Mouse (Mus musculus) left cerebral cortex, adult 9 months (tissue): ENCODE measurements around the gene Cstf1.

Experiments used
- DNase-seq, 2 experiments: peaks; one replicate each; pipeline ENCODE4 v3.0.0; 2022; ENCODE audit warnings: low spot score in 2 of 2

The Cstf1 gene

DNA sequence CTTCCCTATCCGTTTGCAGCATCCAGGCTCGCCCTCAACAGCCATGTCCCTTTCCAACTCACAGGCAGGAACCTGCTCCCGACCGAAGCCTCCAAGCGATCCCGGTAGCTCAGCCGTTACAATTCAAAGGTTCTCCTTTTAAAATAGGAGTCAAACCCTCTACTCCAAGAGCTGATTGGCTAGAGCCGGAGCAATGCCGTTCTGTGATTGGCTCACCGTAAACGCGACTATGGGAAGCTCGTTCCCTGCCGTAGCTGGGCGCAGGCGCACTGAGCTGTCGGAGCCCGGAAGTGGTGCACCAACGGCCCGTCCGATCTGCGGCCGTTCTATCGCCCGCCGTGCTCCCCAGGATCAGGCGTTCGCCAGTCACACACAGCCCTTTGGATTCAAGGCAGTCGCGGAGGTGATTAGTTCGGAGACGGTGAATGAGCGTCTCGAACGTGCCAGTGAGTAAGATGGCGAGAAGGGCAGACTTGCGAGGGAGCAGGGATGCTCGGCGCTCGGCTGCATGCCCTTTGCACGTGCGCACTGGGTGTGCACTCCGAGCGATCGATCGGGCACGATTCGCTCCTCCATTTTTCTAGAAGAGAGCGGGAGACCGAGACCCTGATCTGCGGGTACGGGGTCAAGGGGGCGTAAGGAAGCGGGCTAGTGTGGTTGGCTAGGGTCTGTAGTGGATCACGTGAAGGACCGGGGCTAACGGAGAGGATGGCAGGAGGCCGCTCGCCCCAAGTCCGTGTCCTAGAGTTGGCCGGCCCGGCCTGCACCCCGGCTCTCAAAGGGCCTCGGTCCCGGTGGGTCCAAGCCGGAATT lies at the start of gene Cstf1, which contains the start of gene Aurka:
Cstf1 (plus strand) TSS at position 271 of the 813 bp plus-strand sequence.
Aurka (minus strand) TSS at position 125 of the 813 bp plus-strand sequence.
- DNase-seq: peak; percentile 92 to 97

DNA sequence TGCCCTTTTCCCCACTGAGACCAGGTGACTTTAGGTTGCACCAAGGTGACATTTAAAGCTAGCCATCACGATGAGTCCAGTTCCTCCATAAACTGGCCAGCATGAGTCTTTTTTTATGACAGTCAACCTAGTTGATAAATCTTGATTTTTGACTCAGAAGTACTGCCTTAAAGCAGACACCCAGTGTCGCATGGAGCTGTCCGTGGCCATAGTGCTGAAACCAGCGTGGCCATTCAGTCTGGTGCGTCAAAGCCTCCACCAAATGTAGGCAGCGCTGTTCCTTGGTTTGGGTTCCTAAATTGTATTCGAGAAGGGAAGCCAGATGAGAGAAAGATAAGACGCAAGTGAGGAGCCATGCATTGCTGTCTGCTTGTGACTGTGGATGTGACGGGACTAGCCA lies 49.6 kb upstream of the Cstf1 start:
- DNase-seq: no peak

DNA sequence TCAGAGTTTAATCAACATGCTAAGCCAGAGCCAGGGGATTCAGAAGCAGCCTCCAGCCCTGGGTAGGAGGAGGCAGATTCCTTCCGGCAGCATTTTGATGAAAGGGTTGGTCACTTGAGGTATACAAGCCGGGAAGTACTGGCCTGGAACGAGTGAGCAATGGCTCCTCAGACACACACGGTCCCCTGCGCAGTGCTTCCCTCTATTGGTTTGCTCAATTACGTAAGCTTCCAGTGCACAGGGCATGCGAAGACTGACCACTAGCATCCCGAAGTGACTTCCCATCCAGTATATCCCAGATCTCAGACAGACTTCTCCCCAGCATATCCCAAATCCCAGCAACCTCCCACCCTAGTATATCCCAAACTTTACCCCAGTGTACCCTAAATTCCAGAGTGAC lies 42.2 kb upstream of the Cstf1 start:
- no peak for DNase-seq

DNA sequence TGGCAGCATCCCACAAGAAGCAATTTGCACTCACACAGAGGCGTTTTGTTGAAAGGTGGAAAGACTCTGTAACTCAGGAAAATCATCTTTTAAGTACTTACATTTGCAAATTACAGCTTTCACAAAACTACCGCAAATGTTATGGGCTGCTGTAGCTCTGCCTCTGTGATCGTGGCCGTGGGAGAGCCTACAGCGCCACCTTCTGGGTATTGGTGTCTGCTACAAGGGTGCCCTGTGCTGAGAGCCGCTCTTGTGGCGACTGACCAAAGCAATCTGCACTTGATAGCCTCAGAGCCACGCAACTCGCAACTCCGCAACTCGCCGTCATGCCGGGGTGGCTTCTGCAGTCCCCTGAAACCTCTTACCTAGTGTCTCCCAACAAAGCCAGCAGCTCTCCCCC lies 41.3 kb upstream of the Cstf1 start:
- DNase-seq: peak in 1 of 2 experiments; percentile 85

DNA sequence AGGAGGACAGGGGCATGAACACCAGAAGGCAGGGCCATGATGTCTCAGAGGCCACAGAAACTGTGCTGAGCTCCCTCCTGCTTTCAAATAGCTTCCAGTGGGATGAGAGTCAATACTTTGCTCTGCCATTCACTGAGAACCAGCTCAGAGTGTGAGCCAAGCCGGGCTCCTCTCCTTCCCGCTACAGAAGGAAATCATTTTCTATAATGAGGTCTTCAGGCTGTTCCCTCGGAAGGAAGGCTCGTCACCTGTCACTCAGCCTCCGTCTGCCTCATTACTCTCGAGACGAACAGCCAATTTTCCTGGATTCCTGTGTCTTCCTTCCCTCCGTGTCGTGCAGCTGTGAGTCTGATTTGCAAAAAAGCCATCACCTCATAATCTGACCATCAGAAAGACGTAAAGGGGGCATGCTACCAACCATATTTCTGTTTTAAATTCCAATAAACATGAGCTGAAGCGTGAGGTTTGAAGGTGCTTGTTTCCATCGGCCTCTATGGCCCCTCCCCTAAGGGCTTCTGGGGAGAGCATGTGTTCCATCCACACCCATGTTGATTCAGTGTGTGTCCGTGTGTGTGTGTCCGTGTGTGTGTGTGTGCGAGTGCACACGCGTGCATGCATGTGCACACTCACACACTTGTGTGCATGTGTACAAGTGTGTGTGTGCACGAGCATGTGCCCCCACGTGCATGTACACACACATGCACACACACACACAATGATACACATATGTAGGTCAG lies 32.1 kb upstream of the Cstf1 start:
- DNase-seq: no peak

DNA sequence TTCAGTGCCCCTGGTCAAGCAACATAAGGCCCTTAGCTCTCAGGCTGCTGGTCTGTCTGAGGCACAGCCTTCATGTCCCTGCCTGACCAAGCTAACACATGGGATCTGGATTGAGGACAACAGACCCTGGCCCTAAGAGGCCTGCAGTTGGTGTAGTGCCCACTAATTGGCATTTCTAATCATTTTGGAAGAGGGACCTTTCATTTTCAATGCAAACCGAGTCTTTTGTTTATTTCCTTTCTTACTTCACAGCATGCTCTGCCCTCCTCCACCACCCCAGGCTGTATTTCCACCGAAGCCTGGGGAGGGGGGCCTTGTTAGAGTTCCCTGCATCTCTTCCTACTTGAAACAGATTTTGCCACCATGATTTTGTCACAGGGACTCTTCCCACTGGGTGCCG lies 29.5 kb upstream of the Cstf1 start:
- no peak for DNase-seq

DNA sequence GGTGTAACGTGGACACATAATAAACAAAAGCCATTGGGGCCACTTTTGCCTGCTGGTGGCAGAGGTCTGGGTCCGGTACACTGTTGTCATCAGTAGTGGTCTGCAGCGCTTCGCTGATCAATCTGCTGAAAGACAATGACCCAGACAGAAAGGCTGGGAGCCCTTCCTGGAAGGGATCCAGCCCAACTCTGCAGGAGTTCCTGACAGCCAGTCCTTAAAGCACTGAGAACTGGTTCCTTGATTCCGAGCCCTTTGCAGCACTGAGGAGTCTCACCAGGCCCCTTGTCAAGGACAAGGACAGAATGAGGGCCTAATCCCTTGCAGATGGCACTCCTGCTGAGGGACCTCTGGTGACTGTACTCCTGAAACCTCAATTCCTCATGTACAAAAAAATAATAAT lies 28.9 kb upstream of the Cstf1 start:
- no peak for DNase-seq

DNA sequence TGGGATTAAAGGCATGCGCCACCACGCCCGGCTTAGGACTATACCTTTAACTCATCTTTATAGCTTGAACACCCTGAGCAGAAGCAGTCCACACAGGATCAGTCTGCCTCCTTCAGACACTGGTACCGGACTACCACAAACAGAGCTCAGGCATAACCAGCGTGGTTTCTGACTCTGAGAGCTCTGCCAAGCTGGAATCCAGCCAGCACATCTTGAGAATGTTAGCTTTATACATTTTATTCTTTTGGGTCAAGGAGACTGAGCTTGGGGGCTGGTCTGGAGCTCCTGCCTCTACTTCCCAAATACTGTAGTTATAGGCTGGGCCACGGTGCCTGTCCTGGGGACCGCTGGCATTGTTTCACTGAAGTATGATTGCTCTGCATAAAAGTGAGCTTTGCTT lies 26.7 kb upstream of the Cstf1 start:
- DNase-seq: no peak

DNA sequence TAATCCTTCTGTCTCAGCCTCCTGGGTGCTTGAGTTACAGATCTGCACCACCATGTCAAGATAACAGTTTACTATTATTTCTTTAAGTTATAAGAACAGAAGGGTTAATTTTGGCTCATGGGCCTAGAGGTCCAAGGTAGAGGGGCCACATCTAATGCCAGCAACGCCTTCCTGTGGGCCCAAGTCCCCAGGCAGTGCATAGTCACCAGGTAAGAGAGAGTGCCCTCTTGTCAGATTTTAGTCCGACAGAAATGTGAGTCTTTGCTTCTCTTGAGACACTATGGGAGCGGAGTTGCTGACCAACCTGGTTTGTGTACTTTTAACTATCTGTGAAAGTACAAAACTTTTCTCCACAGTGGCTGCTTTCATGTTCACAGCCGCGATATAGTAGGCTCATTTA lies 25.8 kb upstream of the Cstf1 start:
- DNase-seq: no peak

DNA sequence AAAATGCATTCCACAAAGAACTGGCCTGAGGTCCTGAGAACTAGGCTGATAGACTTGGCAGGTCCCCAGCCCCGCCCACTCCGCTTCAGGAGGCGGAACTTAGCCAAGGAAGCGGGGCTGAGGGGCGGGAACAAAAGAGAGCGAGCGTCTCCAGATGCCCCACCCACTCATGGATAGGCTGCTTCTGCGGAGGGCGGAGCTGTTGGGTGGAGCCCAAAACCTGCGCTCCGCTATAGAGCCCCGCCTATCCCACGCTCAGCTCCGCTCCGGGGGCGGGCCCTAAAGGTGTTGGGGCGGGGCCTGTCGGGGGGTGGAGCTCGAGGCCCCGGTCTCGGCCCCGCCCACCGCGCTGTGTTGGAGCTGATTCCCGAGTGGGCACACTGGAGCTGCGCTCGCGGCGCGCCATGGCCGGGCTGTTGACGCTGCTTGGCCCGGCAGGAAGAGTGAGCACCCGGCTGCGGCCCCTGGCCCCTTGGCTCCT lies 25.2 kb upstream of the Cstf1 start, which contains the start of gene Fam210b:
Fam210b (plus strand) TSS at position 308 of the 481 bp plus-strand sequence.
- peak; percentile 92 to 96 for DNase-seq

DNA sequence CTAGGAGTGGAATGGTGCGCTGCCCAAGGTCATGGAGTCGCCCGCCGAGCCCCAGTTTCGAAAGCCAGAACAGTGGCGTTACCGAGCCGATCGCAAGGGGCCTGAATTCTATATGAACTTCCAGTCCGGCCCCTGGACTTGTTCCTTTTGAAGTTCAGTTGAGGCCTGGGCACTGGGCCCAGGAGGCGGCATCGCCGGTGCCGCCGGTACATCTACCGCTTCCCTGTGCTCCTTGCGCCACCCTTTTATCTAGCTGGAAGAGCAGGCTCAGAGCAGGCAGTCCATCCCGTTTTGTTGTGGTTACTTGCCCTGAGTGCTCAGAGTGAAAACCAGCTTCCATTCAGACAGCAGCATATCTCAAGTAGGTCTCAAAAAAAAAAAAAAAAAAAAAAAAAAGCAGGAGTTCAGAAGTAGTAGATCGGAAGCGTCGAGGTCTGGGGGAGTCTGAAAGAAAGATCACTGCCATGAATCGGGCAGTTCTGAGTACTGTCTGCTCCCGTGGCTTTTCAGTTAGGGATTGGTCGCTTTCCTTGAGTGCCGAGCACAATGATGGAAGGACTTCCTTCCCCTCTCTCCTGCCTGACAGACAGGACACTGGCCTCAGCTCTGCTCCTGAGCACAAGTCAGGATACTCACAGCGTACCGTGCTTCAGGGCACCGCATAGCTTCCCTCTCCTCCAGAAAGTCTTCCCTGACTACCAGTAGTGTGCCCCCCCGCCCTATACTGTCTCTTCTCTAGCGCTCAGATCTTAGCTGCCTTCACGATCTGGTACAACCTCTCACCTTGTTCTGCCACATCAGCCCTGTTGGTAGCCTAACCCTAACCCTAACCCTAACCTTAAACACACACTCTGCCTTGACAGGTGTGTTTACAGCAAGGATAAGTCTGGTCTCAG lies 24.2 kb upstream of the Cstf1 start:
- DNase-seq: peak in 1 of 2 experiments; percentile 17

DNA sequence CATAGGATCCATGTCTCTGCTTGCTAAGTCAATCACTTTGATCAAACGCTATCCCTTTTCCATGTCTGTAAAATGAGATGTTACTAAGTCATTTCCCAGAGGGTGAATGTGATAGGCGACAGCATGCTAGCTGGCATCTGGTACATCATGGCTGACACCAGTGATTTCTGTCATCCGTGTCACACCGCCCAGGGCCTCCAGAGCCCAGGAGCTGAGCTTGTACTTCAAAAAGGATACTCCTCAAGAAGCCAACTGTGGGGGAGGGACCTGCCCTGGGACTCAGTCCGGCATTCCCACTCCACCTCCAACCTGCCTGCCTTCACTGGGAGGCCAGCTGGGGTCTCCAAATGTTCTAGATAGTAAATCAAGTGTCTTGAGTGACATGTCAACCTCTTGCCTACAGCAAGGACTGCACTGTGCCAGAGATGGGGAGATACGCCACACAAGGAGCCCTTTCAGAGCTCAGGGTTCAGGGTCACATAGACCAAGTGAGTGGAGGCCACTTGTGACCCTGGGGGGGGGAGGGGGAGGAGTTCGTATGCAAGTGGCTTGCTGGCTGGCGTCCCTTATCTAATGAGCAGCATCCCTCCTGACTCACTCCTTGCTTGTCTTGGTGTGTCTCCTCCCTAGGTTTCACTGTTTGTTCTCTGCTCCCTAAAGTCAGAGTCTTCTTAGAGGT lies 23.4 kb upstream of the Cstf1 start:
- no peak for DNase-seq

DNA sequence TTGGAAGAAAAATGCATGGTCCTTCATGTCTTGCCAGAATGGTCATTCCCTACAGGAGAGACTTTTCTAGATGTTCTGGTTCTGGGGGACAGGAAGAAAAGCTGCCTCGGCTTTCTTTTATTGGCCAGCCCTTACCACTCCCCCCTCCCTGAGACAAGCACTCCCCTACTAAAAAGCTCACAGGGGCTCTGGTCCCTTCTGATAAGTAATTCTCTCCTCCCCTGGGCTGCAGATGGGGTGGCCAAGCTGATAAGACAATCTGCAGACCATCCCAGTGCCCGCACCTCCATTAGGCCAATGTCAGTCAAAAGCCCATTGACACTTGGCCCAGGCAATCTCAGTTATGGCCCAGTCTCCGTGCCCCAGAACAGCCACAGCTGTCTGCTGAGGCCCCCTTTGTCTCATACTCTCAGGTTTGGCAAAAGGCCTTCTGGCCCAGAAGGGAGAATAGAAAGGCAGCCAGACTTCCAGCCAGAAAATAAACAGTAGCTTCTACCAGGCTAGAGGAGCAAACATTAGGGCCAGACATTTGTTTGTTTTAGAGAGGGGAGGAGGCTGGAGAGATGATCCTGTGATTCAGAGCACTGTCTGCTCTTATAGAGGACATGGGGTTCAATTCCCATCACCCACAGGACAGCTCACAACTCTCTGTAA lies 22.1 kb upstream of the Cstf1 start:
- peak in 1 of 2 experiments; percentile 22 for DNase-seq

DNA sequence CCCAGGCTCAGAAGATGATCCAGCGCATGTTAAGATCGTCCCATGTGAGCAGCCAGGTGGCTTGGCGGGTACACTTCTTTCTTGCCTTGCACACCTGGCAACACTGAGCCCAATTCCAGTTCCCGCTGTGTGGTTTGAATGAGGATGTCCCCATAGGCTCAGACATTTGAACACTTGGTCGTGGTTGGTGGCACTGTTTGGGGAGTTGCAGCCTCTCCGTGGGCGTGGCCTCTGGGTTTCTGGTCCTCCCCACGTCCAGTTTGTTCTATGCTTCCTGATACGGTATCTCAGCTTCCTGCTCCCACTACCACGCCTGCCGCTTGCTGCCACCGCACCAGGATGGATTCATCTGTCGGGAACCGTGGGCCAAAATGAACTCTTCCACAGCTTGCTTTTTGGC lies 20.7 kb upstream of the Cstf1 start:
- no peak for DNase-seq

DNA sequence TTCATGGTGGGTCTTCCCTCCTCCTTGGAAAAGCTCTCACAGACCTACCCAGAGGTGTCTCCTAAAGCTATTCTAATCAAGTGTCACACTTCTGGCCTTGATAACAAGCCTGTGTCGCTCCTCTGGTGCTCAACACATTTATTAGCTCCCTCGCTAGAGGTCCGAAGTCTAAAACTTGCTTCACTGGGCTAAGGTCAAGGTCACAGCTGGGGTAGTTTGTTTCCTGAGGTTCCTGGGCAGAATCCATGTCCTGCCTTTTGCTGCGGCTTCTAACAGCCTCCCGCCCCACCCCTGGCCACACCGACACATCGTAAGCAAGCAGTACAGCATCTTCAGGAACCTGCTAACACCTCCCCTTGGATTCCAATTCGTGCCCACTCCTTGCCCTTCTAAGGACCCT lies 19.7 kb upstream of the Cstf1 start:
- no peak for DNase-seq

DNA sequence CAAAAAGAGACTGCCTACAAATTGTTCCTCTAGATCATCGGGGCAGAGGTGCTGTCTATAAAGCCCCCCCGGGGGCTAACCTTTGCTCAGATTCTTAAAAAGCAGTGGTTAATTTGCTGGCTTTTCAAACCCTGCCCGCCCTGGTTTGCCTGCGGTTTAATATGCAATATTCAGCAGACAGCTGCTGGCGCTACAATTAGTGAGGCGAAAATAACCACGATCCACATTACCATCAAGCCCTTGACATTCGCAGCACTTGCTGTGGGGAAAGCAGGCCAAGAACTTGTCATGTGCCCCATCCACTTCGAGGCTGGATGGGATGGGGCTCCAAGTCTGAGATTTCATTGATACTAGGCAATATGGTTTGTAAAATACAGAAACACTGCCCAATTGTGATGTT lies 17.3 kb upstream of the Cstf1 start:
- no peak for DNase-seq

DNA sequence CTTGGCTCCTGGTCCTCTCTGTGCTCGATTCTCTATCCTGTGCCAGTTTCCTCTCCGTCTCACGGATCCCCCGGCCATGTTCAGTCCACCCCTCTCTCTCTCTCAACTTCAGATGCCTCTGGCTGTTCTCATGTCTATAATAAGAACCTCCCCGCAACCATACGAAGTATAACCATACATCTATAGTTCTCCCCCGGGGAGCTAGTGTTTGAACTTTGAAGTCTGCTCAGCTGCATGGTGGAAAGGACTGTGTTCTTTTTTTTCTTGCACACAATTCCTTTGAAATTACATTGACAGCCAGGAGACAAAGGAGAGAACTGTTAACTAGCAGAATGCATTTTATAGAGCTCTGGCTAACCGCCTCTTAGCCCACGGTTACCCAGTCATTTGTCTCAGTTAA lies 15.7 kb upstream of the Cstf1 start:
- no peak for DNase-seq

DNA sequence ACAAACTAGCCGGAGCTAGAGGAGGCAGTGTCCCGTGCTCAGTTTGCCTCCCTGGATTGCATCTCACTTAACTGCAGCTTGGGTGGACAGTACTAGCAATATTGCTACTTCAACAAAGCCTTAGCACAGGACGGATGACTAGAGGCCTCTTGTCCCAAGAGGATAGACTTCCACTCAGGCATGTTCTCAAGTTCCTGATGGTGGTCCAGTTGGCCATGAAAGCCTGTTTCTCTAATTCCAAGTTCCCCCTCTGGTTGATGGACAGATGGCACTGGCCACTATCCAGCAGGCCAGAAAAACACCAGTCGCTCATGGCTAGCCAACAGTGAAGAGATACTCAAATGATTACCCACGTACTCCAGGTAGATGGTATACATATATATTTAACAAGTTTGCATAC lies 14.6 kb upstream of the Cstf1 start:
- DNase-seq: no peak

DNA sequence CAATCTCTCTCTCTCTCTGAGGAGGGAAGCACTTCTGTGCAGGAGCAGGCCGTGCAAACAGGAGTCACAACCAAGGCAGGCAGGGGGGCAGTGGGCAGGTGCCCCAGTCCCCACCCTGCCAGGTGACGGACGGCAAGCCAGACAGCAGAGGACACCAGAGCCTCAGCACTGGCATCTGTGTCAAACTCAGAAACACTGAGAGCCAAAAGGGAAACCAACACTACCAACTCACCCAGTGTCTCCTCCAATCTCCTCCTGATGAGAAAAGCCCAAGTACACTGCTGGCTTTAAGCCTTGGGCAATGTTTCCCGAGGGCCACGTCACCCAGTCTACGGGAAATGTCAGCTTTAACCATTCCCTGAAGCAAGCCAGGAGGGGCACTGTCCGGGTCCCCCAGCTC lies 7.3 kb upstream of the Cstf1 start:
- DNase-seq: no peak

DNA sequence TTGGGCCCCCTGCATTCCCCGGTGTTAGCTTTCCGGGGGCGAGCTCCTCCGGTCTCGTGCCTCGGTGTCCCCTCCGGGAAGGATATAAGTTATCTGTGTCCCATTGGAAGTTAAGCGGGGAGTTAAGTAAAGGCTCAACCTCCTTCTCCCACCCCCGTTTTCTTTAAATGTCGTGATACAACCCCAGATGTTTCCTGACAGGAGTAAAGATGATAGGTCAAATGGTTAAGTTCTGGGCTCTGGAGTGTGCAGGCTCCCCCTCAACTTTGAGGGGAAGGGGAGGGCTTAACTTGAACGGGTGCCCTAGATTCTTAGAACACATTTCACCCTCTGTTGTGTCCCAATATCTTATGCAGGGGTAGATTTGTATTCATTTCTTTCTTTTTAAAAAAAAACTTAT lies 777 bp downstream of the Cstf1 start:
- DNase-seq: no peak

DNA sequence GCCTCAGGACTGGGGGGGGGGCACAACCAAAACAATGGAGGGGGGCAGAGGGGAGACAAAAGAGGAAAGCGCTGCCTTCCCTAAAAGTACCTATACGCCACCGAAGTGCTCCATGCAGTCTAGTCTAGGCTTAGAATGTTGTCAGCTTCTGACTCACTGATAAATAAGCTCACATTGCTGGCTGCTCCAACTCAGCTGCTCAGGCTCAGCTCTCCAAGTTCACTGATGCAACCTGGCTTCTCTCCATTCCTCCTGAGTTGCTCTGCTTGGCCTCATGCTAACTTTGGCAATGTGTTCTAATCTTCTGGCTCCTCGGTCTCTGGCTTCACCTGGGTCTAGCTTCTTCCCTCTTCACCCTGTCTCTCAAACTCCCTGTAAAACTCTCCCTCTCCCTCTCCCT lies 6.1 kb downstream of the Cstf1 start:
- DNase-seq: no peak
